24 mouse cellular contexts compared by ENCODE assay signal in genomic region chr10:19282166-19282565, GRCm38 (mm10).
DNase-seq lines count a peak whose midpoint lies in the region; ATAC-seq and TF ChIP-seq lines count a peak whose summit lies in the region.
"Had no signal": no experiment of that assay in that cellular context is flagged by ENCODE, and none has a peak within 500 bp of the region (broad histone marks: within the 10 kb centered on the region; RNA-seq: fewer than 3 reads in every experiment).

No protein-coding gene starts in this region.

- no peak for TF ChIP-seq CTCF in left cerebral cortex, adult 2 months (IDR thresholded peaks at IDR 0.05)
- no peak for TF ChIP-seq CTCF in brain, embryonic 14.5 days (IDR thresholded peaks at IDR 0.05; ENCODE audit: borderline replicate concordance, extremely low read depth, insufficient read depth, insufficient read length)

- H3K9me3 ChIP-seq in forebrain, embryonic 14.5 days (replicated peaks; ENCODE audit: control insufficient read depth, low read length), result no peaks in the 10 kb centered on the region
- H3K9me3 ChIP-seq in forebrain, embryonic 16.5 days (ENCODE audit: control insufficient read depth, low read length), result no peaks in the 10 kb centered on the region
- H3K9me3 ChIP-seq: embryonic facial prominence, embryonic 10.5 days; embryonic facial prominence, embryonic 12.5 days; forebrain, embryonic 13.5 days; G1E had no signal

- no peak for ATAC-seq in cerebellum, adult (ENCODE audit: insufficient number of reproducible peaks, low FRiP score, low TSS enrichment)
- no peak for ATAC-seq in forebrain, embryonic 14.5 days
- ATAC-seq in forebrain, embryonic 16.5 days, result no peak
- ATAC-seq: activated CD4-positive, CD25-positive, alpha-beta regulatory T cell, adult 4 months; CD4-positive, CD25-positive, alpha-beta regulatory T cell, adult 4 months; forebrain, embryonic 13.5 days; forebrain, postnatal 0 days; Patski had no signal

- H3K4me1 ChIP-seq in forebrain, embryonic 14.5 days (ENCODE audit: control insufficient read depth, insufficient read depth, low read length), result peaks cover 4% of the 10 kb centered on the region
- H3K4me1 ChIP-seq in forebrain, embryonic 16.5 days (replicated peaks; ENCODE audit: control insufficient read depth, insufficient read depth, low read length), result peaks cover 7% of the 10 kb centered on the region
- H3K4me1 ChIP-seq: embryonic facial prominence, embryonic 10.5 days; embryonic facial prominence, embryonic 12.5 days had no signal

- H3K9ac ChIP-seq in forebrain, embryonic 14.5 days (ENCODE audit: low read length), result no peak overlapping the region
- H3K9ac ChIP-seq in forebrain, embryonic 16.5 days (replicated peaks; ENCODE audit: low read depth, low read length), result no peak overlapping the region
- H3K9ac ChIP-seq: embryonic facial prominence, embryonic 12.5 days; forebrain, embryonic 13.5 days; forebrain, postnatal 0 days had no signal

- no peaks in the 10 kb centered on the region for H3K36me3 ChIP-seq in forebrain, embryonic 14.5 days (ENCODE audit: control insufficient read depth, insufficient read depth, low read length)
- H3K36me3 ChIP-seq in forebrain, embryonic 16.5 days (ENCODE audit: control insufficient read depth, insufficient read depth), result no peaks in the 10 kb centered on the region
- H3K36me3 ChIP-seq: embryonic facial prominence, embryonic 10.5 days; embryonic facial prominence, embryonic 12.5 days; G1E had no signal

- H3K4me2 ChIP-seq in forebrain, embryonic 14.5 days (ENCODE audit: low read length), result no peak overlapping the region
- no peak overlapping the region for H3K4me2 ChIP-seq in forebrain, embryonic 16.5 days (ENCODE audit: low read length)
- H3K4me2 ChIP-seq: embryonic facial prominence, embryonic 12.5 days; forebrain, embryonic 13.5 days had no signal

- TF ChIP-seq POLR2A in brain, embryonic 14.5 days (IDR thresholded peaks at IDR 0.05; ENCODE audit: borderline replicate concordance, extremely low read depth, insufficient read depth, insufficient read length, poor library complexity, severe bottlenecking), result no peak

- WGBS in forebrain, embryonic 14.5 days, result 71% methylated on average over 3 of the region's 3 CpGs
- 71% methylated on average over 3 of the region's 3 CpGs for WGBS in forebrain, embryonic 16.5 days

- DNase-seq in cerebellum, postnatal 10 days, result peak; percentile 42 to 57
- peak; percentile 54 for DNase-seq in forebrain, embryonic 14.5 days (ENCODE audit: low spot score)
- peak; percentile 6 for DNase-seq in left cerebral cortex, postnatal 4 days
- DNase-seq in left cerebral cortex, adult 2 months (ENCODE audit: extremely low spot score in 1 of 2, low spot score in 2 of 2), result no peak
- DNase-seq in brain, embryonic 14.5 days (ENCODE audit: low read depth), result peak; percentile 54
- DNase-seq: adrenal gland, adult 8-10 months; adrenal gland, postnatal 14 days; adrenal gland, postnatal 36 days; B cell, adult 2 months; cerebellum, adult 11-12 months; cerebellum, adult 2 months; cerebellum, adult 9-10 months; cerebellum, postnatal 25 days; forebrain, postnatal 0 days had no signal

- H3K27me3 ChIP-seq in forebrain, embryonic 14.5 days (replicated peaks; ENCODE audit: control insufficient read depth, insufficient read depth, low read length), result no peaks in the 10 kb centered on the region
- H3K27me3 ChIP-seq in forebrain, embryonic 16.5 days (replicated peaks; ENCODE audit: control insufficient read depth, insufficient read depth, low read length), result no peaks in the 10 kb centered on the region
- H3K27me3 ChIP-seq: CH12.LX; embryonic facial prominence, embryonic 12.5 days; Patski had no signal

- no peak overlapping the region for H3K27ac ChIP-seq in forebrain, embryonic 14.5 days (ENCODE audit: low read depth, low read length)
- H3K27ac ChIP-seq in forebrain, embryonic 16.5 days (ENCODE audit: low read length), result no peak overlapping the region
- no peak overlapping the region for H3K27ac ChIP-seq in left cerebral cortex, adult 2 months
- H3K27ac ChIP-seq: embryonic facial prominence, embryonic 10.5 days; embryonic facial prominence, embryonic 12.5 days; forebrain, embryonic 13.5 days had no signal

- no peak overlapping the region for H3K4me3 ChIP-seq in forebrain, embryonic 14.5 days (ENCODE audit: low read depth, low read length)
- no peak overlapping the region for H3K4me3 ChIP-seq in forebrain, embryonic 16.5 days (replicated peaks; ENCODE audit: low read length)
- no peak overlapping the region for H3K4me3 ChIP-seq in left cerebral cortex, adult 2 months
- H3K4me3 ChIP-seq: embryonic facial prominence, embryonic 10.5 days; embryonic facial prominence, embryonic 12.5 days; forebrain, embryonic 13.5 days had no signal

- intact Hi-C loops in left cerebral cortex, postnatal 4 days (cut with DNase I), result no loop called here
- intact Hi-C loops in left cerebral cortex, adult 2 months (cut with DNase I), result no loop called here

Comparison
In these comparisons a context has a peak if more than half of its experiments do, and no peak if none do; other contexts are left out.
1. DNase-seq: peak in cerebellum, postnatal 10 days (2 of 2), forebrain, embryonic 14.5 days (single experiment), left cerebral cortex, postnatal 4 days (single experiment) and brain, embryonic 14.5 days (single experiment); none in left cerebral cortex, adult 2 months (0 of 2).